Mouse (Mus musculus) lung, embryonic 14.5 days (tissue): ENCODE data around the gene Cdh22. TPM values are rescaled to one million over a fixed set of nuclear protein-coding genes. Genes with fewer than 3 reads are reported as not detected.

Experiments
- ATAC-seq: fragments of 200-750 bp; cut with Nextera tagmentation; 2 replicates; pipeline ENCODE4 v1.8.0; 2017; ENCODE audit warnings: mild to moderate bottlenecking, moderate TSS enrichment, moderate library complexity; ENCODE audit not compliant: insufficient read depth
- DNase-seq: peaks from one replicate; pipeline ENCODE4 v3.0.0-alpha.2; 2015
- H3K27ac ChIP-seq: fragments of 300-500 bp; sonication (generic); 2 replicates; pipeline ENCODE4 v1.5.1; 2014; ENCODE audit warnings: low read depth, mild to moderate bottlenecking, moderate library complexity
- H3K27me3 ChIP-seq: fragments of 300-500 bp; sonication (generic); 2 replicates; pipeline ENCODE4 v1.6.1; 2014; ENCODE audit warnings: low read length, control low read depth; ENCODE audit not compliant: insufficient read depth
- H3K36me3 ChIP-seq: fragments of 300-500 bp; sonication (generic); 2 replicates; pipeline ENCODE4 v1.6.1; 2014; ENCODE audit warnings: control low read depth; ENCODE audit not compliant: insufficient read depth
- H3K4me1 ChIP-seq: fragments of 300-500 bp; sonication (generic); 2 replicates; pipeline ENCODE4 v1.6.1; 2014; ENCODE audit warnings: antibody characterized with exemption, control low read depth; ENCODE audit not compliant: insufficient read depth
- H3K4me2 ChIP-seq: fragments of 300-500 bp; sonication (generic); 2 replicates; pipeline ENCODE4 v1.6.1; 2014; ENCODE audit warnings: mild to moderate bottlenecking
- H3K4me3 ChIP-seq: fragments of 300-500 bp; sonication (generic); 2 replicates; pipeline ENCODE4 v1.5.1; 2014; ENCODE audit warnings: low read depth, low read length
- H3K9ac ChIP-seq: fragments of 300-500 bp; sonication (generic); 2 replicates; pipeline ENCODE4 v1.6.1; 2014
- H3K9me3 ChIP-seq: fragments of 300-500 bp; sonication (generic); 2 replicates; pipeline ENCODE4 v1.6.1; 2016; ENCODE audit warnings: low read depth, low read length, control low read depth
- CTCF ChIP-seq: IDR thresholded peaks from 2 replicates; pipeline ENCODE4 v1.5.1; 2016; ENCODE audit warnings: antibody characterized with exemption, low read depth
- WGBS: fragments of 180-500 bp; shearing (Covaris S2); extraction: QIAGEN DNeasy Blood & Tissue Kit; methylation state at CpG from one replicate; pipeline ENCODE4 v1.1.7; 2014; 5-methylcytosine and 5-hydroxymethylcytosine counted together
- polyA plus RNA-seq: library from polyadenylated mRNA; unstranded; fragments of >200 nt; fragmentation: Nextera tagmentation; extraction: Ambion mirVana; gene quantifications from 2 replicates; pipeline ENCODE4 v1.2.1, GENCODE M21; 2014

Cdh22 gene
- polyA plus RNA-seq, 1 experiment from 2014 or later: 1.5 TPM

DNA sequence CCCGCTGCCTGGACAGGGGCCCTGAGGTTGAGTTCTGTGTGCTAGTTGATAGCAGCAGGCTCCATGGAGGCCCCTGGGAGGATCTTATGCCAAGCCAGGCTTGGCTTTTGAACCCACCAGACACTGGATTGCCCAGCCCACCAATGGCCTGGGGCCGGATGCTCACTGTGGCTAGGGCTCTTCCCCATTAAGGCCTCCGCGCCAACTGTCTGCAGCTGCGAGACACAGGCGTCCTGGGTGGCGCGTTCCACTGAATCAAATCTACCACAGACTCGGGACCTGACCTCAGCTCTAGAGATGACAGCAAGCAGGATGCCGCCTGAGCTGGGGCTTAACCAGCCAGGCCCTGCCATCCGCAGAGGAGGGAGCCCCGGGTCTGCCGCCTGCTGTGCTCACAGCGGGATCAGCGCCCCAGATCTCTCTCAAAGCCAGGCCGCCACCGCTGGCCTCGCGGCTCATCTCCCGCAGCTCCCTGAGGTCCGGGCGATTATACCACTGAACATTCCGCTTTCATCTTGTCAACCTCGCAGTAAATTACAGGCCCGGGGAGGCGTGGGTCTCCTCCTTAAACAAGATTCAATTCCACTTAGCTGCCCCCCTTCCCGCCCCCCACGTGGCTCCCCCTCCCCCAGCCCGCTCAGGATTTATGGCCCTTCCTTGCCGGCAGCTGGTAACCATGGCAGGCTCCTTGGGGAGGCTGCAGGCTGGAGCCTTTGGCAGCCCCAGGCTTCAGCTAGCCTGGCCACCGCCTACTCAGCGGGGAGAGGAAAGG lies 39.1 kb downstream of the Cdh22 start:
- H3K9ac ChIP-seq: no peak overlapping the region
- TF ChIP-seq CTCF: no peak
- peak overlapping the region; percentile 4; the same call in 1 of the 2 replicates for H3K4me3 ChIP-seq
- no peaks in the 10 kb centered on the region for H3K4me1 ChIP-seq
- H3K27me3 ChIP-seq: peaks cover 34% of the 10 kb centered on the region
- H3K9me3 ChIP-seq: no peaks in the 10 kb centered on the region
- 5% methylated on average over 32 of the region's 32 CpGs for WGBS
- H3K4me2 ChIP-seq: peak overlapping the region; percentile 43
- DNase-seq: peak; percentile 71
- ATAC-seq: peak; percentile 79
- H3K27ac ChIP-seq: peak overlapping the region; percentile 42; the same call in 1 of the 2 replicates
- no peaks in the 10 kb centered on the region for H3K36me3 ChIP-seq

DNA sequence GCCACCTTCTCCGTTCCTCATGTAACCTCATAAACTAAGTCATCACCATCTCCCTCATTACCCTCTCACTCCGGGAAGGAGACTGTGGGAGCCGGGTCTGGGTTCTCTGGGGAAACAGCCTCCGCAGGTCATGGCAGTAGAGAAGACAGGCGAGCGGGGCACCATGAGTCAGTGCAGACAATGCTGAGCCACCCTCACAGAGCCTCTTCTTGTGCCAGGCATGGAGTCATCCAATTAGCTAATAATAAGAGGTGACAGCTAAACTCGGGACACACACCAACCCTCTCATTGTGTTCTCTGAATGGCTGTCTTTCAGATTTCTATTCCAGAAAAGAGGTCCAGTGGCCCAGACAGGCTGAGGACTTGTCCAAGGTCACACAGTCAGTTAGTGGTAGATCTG lies 43.2 kb downstream of the Cdh22 start:
- no peak for DNase-seq
- Histone ChIP-seq H3K4me3 (no peak overlapping the region), H3K4me2 (no peak overlapping the region), H3K27me3 (peaks cover 16% of the 10 kb centered on the region), H3K36me3 (no peaks in the 10 kb centered on the region), H3K4me1 (no peaks in the 10 kb centered on the region), H3K27ac (no peak overlapping the region), H3K9me3 (no peaks in the 10 kb centered on the region), H3K9ac (no peak overlapping the region)
- TF ChIP-seq CTCF: no peak
- ATAC-seq: no peak
- WGBS: 62% methylated on average over 7 of the region's 7 CpGs

DNA sequence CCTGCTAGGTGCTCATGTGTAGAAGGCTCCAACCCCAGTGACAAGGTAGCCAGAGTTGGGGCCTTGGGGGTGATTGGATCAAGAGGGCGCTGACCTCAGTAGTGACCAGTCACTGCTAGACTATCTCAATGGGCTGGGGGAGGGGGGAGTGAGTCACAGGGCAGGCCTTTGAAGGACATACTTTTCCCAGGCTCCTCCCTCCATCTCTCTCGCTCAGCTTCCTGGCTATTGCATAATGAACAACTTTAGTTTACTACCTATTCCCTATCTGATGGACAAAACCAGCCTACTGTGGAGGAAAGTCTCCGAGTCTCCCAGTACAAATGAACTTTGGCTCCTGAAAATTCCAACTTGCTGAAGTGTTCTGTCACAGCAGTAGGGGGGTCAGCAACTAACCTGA lies 45.1 kb downstream of the Cdh22 start:
- DNase-seq (no peak), ATAC-seq (no peak)
- H3K4me2 ChIP-seq: no peak overlapping the region
- 68% methylated on average over 3 of the region's 3 CpGs for WGBS
- H3K9me3 ChIP-seq: no peaks in the 10 kb centered on the region
- H3K4me1 ChIP-seq: no peaks in the 10 kb centered on the region
- no peaks in the 10 kb centered on the region; the same call in 1 of the 2 replicates for H3K27me3 ChIP-seq
- H3K4me3 ChIP-seq: no peak overlapping the region
- H3K9ac ChIP-seq: no peak overlapping the region
- H3K27ac ChIP-seq: no peak overlapping the region
- no peaks in the 10 kb centered on the region for H3K36me3 ChIP-seq
- TF ChIP-seq CTCF: no peak

DNA sequence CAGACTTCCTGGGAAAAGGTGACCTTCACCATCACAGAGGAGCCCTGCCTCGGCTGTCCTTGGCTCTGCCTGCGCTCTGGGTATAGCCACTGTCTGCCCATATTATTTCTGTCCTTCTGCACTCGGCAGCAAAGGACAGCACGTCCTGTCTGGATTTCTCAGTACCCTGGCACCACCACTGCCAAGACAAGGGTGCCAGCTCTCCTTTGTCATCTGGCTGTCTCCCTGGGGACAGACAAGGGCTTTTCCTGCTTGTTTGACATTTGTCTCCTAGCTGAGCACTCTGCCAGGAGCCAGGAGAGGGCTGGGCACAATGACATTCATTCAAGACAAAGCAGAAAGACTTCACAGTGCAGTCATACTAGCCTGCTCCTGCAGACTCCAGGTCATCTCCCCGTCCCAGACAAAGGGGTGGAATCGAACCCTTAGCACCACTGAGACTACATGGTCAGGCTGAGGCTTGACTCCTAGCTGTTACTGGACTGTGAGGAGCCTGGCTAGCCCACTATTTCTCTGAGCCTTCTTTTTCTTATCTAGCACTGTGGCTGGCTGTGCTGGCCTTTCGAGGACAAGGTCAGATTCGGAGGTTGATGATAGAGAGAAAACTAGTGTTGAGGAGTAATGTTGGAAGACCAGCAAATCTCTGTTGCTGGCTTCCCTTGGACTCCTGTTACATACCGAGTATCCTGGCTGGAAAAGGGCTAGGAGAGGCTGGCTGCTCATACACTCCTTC lies 46.8 kb downstream of the Cdh22 start:
- Histone ChIP-seq H3K4me1 (peaks cover 2% of the 10 kb centered on the region; the same call in 1 of the 2 replicates), H3K4me2 (no peak overlapping the region), H3K27ac (no peak overlapping the region), H3K27me3 (peaks cover 2% of the 10 kb centered on the region; the same call in 1 of the 2 replicates), H3K36me3 (no peaks in the 10 kb centered on the region), H3K9me3 (no peaks in the 10 kb centered on the region), H3K4me3 (no peak overlapping the region), H3K9ac (no peak overlapping the region)
- DNase-seq: no peak
- ATAC-seq: no peak
- TF ChIP-seq CTCF: no peak
- 64% methylated on average over 9 of the region's 9 CpGs for WGBS

DNA sequence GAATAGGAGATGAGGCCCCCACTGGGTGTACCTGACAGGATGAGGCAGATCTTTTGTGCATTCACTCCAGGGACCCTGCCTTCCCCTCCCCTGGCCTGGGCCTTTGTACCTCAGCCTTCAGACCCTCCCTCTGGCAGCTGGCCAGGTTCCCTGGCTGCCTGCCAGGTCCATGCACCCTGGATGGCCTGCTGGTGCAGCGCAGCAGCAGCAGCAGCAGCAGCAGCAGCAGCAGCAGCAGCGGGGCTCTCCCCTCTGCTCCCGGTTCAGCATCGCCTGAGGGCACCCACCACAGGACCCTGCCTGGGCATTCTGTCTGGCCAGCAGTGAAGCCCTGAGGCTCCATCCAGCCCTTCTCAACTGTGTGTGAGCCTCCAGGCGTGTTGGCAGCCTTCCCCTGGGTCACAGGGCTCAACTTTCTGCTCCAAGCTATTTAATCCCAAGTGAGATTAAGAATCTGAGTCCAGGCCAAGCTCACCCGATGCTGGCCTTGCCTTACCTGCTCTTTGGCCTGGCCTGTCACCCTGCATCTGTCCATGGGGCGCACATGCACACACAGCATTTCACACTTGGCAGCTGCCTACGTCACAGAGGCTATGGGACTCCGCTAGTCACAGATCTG lies 50.5 kb downstream of the Cdh22 start:
- no peak for TF ChIP-seq CTCF
- ATAC-seq (peak; percentile 68), DNase-seq (peak; percentile 89)
- peaks cover 30% of the 10 kb centered on the region for H3K27me3 ChIP-seq
- 19% methylated on average over 9 of the region's 9 CpGs for WGBS
- no peak overlapping the region for H3K4me3 ChIP-seq
- peaks cover 3% of the 10 kb centered on the region; the same call in 1 of the 2 replicates for H3K4me1 ChIP-seq
- no peak overlapping the region for H3K27ac ChIP-seq
- no peaks in the 10 kb centered on the region for H3K9me3 ChIP-seq
- no peaks in the 10 kb centered on the region for H3K36me3 ChIP-seq
- 0 out of 2 replicates have a peak overlapping the region, but pooled peaks have one; percentile 3 for H3K4me2 ChIP-seq
- no peak overlapping the region for H3K9ac ChIP-seq

DNA sequence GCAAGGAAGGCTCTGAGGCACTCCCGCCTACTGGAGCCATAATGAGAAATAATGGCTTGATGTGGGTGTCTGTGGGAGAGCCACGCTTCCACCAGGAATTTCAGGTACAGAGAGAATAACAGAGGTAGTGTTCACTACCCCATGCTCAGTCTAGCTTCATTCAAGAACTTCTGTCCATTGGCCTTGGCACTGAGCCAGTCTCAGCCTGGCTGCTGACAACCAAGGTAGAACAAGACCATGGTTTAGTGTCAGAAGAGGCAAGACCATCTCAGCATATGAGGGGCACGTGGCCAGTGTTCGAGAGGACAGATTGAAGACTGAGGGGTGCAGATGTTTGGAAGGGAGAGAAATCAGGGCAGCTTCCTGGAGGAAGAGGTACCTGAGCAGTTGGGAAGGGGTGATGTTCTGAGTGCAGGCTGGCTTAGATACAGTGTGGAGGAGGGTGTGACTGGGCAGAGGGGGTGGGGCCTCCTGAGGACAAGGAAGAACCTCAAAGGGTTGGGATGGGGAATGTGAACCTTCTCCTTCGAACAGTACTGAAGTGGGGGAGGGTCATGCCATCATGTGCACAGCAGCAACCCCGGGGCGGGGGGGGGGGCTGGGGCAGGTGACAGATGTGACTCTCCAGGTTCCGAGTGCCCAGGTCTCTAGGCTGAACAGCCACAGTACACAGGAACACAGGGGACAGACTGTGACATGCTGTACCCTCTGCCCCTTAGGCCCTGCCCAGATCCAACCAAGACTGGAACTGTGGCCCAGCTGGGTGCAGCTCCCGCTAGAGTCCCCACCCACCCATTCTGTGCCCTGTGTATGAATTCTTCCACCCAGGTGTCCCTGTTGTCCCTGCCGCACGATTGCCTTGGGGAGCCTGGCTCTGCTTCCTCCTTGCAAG lies 52.3 kb downstream of the Cdh22 start:
- DNase-seq (peak; percentile 12), ATAC-seq (no peak)
- WGBS: 54% methylated on average over 11 of the region's 11 CpGs
- Histone ChIP-seq H3K9ac (no peak overlapping the region), H3K9me3 (no peaks in the 10 kb centered on the region), H3K4me3 (no peak overlapping the region), H3K27ac (no peak overlapping the region), H3K4me2 (no peak overlapping the region), H3K27me3 (peaks cover 46% of the 10 kb centered on the region), H3K36me3 (no peaks in the 10 kb centered on the region), H3K4me1 (peaks cover 3% of the 10 kb centered on the region; the same call in 1 of the 2 replicates)
- no peak for TF ChIP-seq CTCF
